8 mouse cellular contexts compared by ENCODE assay signal in the genomic region with DNA sequence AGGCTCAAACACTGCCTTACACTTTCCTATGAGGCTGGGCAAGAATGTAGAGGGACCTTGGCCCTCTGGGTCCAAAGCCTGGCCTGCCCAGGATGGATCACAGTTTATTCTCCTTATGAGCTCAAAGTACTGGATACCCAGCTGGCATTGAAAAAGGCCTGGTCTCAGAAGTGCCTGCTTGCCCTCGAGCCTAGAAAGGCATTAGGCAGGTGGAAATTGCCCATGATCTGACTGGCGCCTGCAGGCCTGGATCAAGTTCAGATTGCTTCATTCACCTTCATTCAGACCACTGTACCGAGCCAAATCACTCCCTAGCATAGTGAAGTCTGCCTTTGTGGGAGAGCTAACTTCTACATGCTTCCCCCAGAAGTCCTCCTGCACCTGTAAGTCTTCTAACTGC. TPM values are rescaled to one million over a fixed set of nuclear protein-coding genes. Genes with fewer than 3 reads are reported as not detected.
A peak's percentile ranks its signal among the peaks of the same experiment; 100 is the strongest.
DNase-seq lines count a peak whose midpoint lies in the region; ATAC-seq and TF ChIP-seq lines count a peak whose summit lies in the region.

No protein-coding gene starts in this region.

- no peak overlapping the region for H3K27ac ChIP-seq in forebrain, embryonic 13.5 days
- no peak overlapping the region for H3K27ac ChIP-seq in forebrain, embryonic 12.5 days
- H3K27ac ChIP-seq in ES-Bruce4 (ENCODE audit: insufficient read depth, low read length), result no peak overlapping the region
- H3K27ac ChIP-seq in forebrain, postnatal 0 days (ENCODE audit: low read depth, low read length), result no peak overlapping the region
- H3K27ac ChIP-seq in limb, embryonic 12.5 days, result no peak overlapping the region

- no peak for TF ChIP-seq EP300 in ES-Bruce4 (IDR thresholded peaks at IDR 0.05; ENCODE audit: insufficient read depth, low read depth, low read length)

- no peaks in the 10 kb centered on the region for H3K36me3 ChIP-seq in forebrain, embryonic 13.5 days (ENCODE audit: poor library complexity, severe bottlenecking)
- H3K36me3 ChIP-seq in forebrain, embryonic 12.5 days (replicated peaks), result no peaks in the 10 kb centered on the region
- H3K36me3 ChIP-seq in ES-Bruce4 (ENCODE audit: control insufficient read depth, insufficient read depth, low read length, poor library complexity, severe bottlenecking), result no peaks in the 10 kb centered on the region
- H3K36me3 ChIP-seq in forebrain, postnatal 0 days (ENCODE audit: insufficient read depth), result no peaks in the 10 kb centered on the region
- H3K36me3 ChIP-seq in limb, embryonic 12.5 days, result no peaks in the 10 kb centered on the region

- no peak for TF ChIP-seq POLR2A in ES-Bruce4 (IDR thresholded peaks at IDR 0.05; ENCODE audit: insufficient read depth, low read length)

- DNase-seq in forebrain, postnatal 0 days, result no peak
- DNase-seq in ovary, adult 18-20 months (ENCODE audit: low spot score), result no peak
- no peak for DNase-seq in gastrocnemius, postnatal 4 days (ENCODE audit: low spot score in 2 of 2)

- peak overlapping the region; percentile 97 for H3K9ac ChIP-seq in forebrain, embryonic 13.5 days
- no peak overlapping the region for H3K9ac ChIP-seq in forebrain, embryonic 12.5 days
- H3K9ac ChIP-seq in ES-Bruce4 (ENCODE audit: low read depth, poor library complexity, severe bottlenecking), result no peak overlapping the region
- no peak overlapping the region for H3K9ac ChIP-seq in forebrain, postnatal 0 days
- H3K9ac ChIP-seq in limb, embryonic 12.5 days (replicated peaks), result no peak overlapping the region

- WGBS in forebrain, embryonic 13.5 days, result 71% methylated on average over 3 of the region's 3 CpGs
- WGBS in forebrain, embryonic 12.5 days, result 80% methylated on average over 3 of the region's 3 CpGs
- 31% methylated on average over 3 of the region's 3 CpGs for WGBS in forebrain, postnatal 0 days
- WGBS in limb, embryonic 12.5 days, result 68% methylated on average over 3 of the region's 3 CpGs

- H3K4me2 ChIP-seq in forebrain, embryonic 13.5 days, result peak overlapping the region; percentile 82
- H3K4me2 ChIP-seq in forebrain, embryonic 12.5 days, result no peak overlapping the region
- H3K4me2 ChIP-seq in forebrain, postnatal 0 days (ENCODE audit: low read depth), result peak overlapping the region; percentile 93
- peak overlapping the region; percentile 88; the same call in 1 of the 2 replicates for H3K4me2 ChIP-seq in limb, embryonic 12.5 days

- H3K4me1 ChIP-seq in forebrain, embryonic 13.5 days, result peaks cover 15% of the 10 kb centered on the region
- H3K4me1 ChIP-seq in forebrain, embryonic 12.5 days, result peaks cover 15% of the 10 kb centered on the region
- no peaks in the 10 kb centered on the region for H3K4me1 ChIP-seq in ES-Bruce4 (ENCODE audit: control insufficient read depth, insufficient read depth, low read length)
- H3K4me1 ChIP-seq in forebrain, postnatal 0 days (ENCODE audit: insufficient read depth), result no peaks in the 10 kb centered on the region
- peaks cover 11% of the 10 kb centered on the region for H3K4me1 ChIP-seq in limb, embryonic 12.5 days (replicated peaks)

- H3K9me3 ChIP-seq in forebrain, embryonic 13.5 days (replicated peaks), result no peaks in the 10 kb centered on the region
- H3K9me3 ChIP-seq in forebrain, embryonic 12.5 days, result no peaks in the 10 kb centered on the region
- H3K9me3 ChIP-seq in ES-Bruce4 (replicated peaks; ENCODE audit: control insufficient read depth, insufficient read depth, low read length, poor library complexity, severe bottlenecking), result no peaks in the 10 kb centered on the region
- H3K9me3 ChIP-seq in forebrain, postnatal 0 days (ENCODE audit: low read length), result no peaks in the 10 kb centered on the region
- H3K9me3 ChIP-seq in limb, embryonic 12.5 days, result no peaks in the 10 kb centered on the region

- no peak for ATAC-seq in forebrain, embryonic 13.5 days
- ATAC-seq in forebrain, embryonic 12.5 days (ENCODE audit: low FRiP score), result no peak
- ATAC-seq in forebrain, postnatal 0 days, result no peak
- ATAC-seq in limb, embryonic 12.5 days (ENCODE audit: insufficient number of reproducible peaks, insufficient read depth, low FRiP score, low TSS enrichment, low read depth), result no peak
- no peak for ATAC-seq in inflammation-experienced regulatory T-cells, adult 6 months

- 0 out of 2 replicates have a peak overlapping the region, but pooled peaks have one; percentile 69 for H3K4me3 ChIP-seq in forebrain, embryonic 13.5 days
- no peak overlapping the region for H3K4me3 ChIP-seq in forebrain, embryonic 12.5 days (replicated peaks)
- H3K4me3 ChIP-seq in ES-Bruce4 (ENCODE audit: low read depth, low read length), result peak overlapping the region; percentile 24
- H3K4me3 ChIP-seq in forebrain, postnatal 0 days (ENCODE audit: low read depth, low read length), result no peak overlapping the region
- H3K4me3 ChIP-seq in limb, embryonic 12.5 days (replicated peaks), result peak overlapping the region; percentile 90; the same call in 1 of the 2 replicates

- no peaks in the 10 kb centered on the region for H3K27me3 ChIP-seq in forebrain, embryonic 13.5 days
- H3K27me3 ChIP-seq in forebrain, embryonic 12.5 days, result no peaks in the 10 kb centered on the region
- no peaks in the 10 kb centered on the region for H3K27me3 ChIP-seq in ES-Bruce4 (ENCODE audit: control insufficient read depth, insufficient read depth, low read length, poor library complexity, severe bottlenecking)
- H3K27me3 ChIP-seq in forebrain, postnatal 0 days (ENCODE audit: insufficient read depth, low read length), result no peaks in the 10 kb centered on the region
- no peaks in the 10 kb centered on the region for H3K27me3 ChIP-seq in limb, embryonic 12.5 days

- TF ChIP-seq CTCF in ES-Bruce4 (IDR thresholded peaks at IDR 0.05; ENCODE audit: low read depth, low read length), result no peak
- no peak for TF ChIP-seq CTCF in forebrain, postnatal 0 days (IDR thresholded peaks at IDR 0.05; ENCODE audit: low read depth)

RNA-seq across cellular contexts. Expression of a gene that starts 22.3 kb away (rescaled TPM):
- polyA plus RNA-seq in forebrain, embryonic 13.5 days (2015; fragmentation: Nextera tagmentation; extraction: Ambion mirVana), result 24.9 and 25.7 TPM in 2 replicates
- 24.8 and 26.2 TPM in 2 replicates for polyA plus RNA-seq in forebrain, embryonic 12.5 days (2016; fragmentation: Nextera tagmentation; extraction: Ambion mirVana)
- polyA plus RNA-seq in ES-Bruce4 (2011; ENCODE audit: insufficient read depth, insufficient read length, low read depth, missing spikeins), result 10.6 and 11.7 TPM in 2 replicates
- total RNA-seq in forebrain, postnatal 0 days (2014; rRNA removed), result 39.6 and 48.1 TPM in 2 replicates
- 28.4 and 33.4 TPM in 2 replicates for polyA plus RNA-seq in forebrain, postnatal 0 days (2015; fragmentation: Nextera tagmentation; extraction: Ambion mirVana)
- polyA plus RNA-seq in limb, embryonic 12.5 days (2016; fragmentation: Nextera tagmentation; extraction: Ambion mirVana), result 24.6 and 25.7 TPM in 2 replicates
- total RNA-seq in gastrocnemius, postnatal 4 days (2021), result 10 to 100 TPM; 40.0 to 40.8 TPM
- polyA plus RNA-seq in inflammation-experienced regulatory T-cells, adult 6 months (2017; shearing (Covaris generic)), result 1 to 10 TPM; 4.8 to 7.2 (median 6.3) TPM

RNA-seq across cellular contexts. Expression of a gene that starts 24.4 kb away (rescaled TPM):
- polyA plus RNA-seq in forebrain, embryonic 13.5 days (2015; fragmentation: Nextera tagmentation; extraction: Ambion mirVana), result 185 and 188 TPM in 2 replicates
- polyA plus RNA-seq in forebrain, embryonic 12.5 days (2016; fragmentation: Nextera tagmentation; extraction: Ambion mirVana), result 156 and 162 TPM in 2 replicates
- 61.8 and 69.3 TPM in 2 replicates for polyA plus RNA-seq in ES-Bruce4 (2011; ENCODE audit: insufficient read depth, insufficient read length, low read depth, missing spikeins)
- total RNA-seq in forebrain, postnatal 0 days (2014; rRNA removed), result 83.9 and 90.7 TPM in 2 replicates
- polyA plus RNA-seq in forebrain, postnatal 0 days (2015; fragmentation: Nextera tagmentation; extraction: Ambion mirVana), result 226 and 284 TPM in 2 replicates
- 168 and 177 TPM in 2 replicates for polyA plus RNA-seq in limb, embryonic 12.5 days (2016; fragmentation: Nextera tagmentation; extraction: Ambion mirVana)
- 10 to 100 TPM; 67.8 to 84.1 TPM for total RNA-seq in gastrocnemius, postnatal 4 days (2021)
- 10 to 100 TPM; 32.6 to 72.2 (median 48.1) TPM for polyA plus RNA-seq in inflammation-experienced regulatory T-cells, adult 6 months (2017; shearing (Covaris generic))

RNA-seq across cellular contexts. Expression of a gene that starts 48.4 kb away (rescaled TPM):
- polyA plus RNA-seq in forebrain, embryonic 13.5 days (2015; fragmentation: Nextera tagmentation; extraction: Ambion mirVana), result 133 and 136 TPM in 2 replicates
- polyA plus RNA-seq in forebrain, embryonic 12.5 days (2016; fragmentation: Nextera tagmentation; extraction: Ambion mirVana), result 137 and 140 TPM in 2 replicates
- 27.4 and 33.4 TPM in 2 replicates for polyA plus RNA-seq in ES-Bruce4 (2011; ENCODE audit: insufficient read depth, insufficient read length, low read depth, missing spikeins)
- 72.6 and 77.8 TPM in 2 replicates for total RNA-seq in forebrain, postnatal 0 days (2014; rRNA removed)
- polyA plus RNA-seq in forebrain, postnatal 0 days (2015; fragmentation: Nextera tagmentation; extraction: Ambion mirVana), result 101 and 130 TPM in 2 replicates
- 122 and 123 TPM in 2 replicates for polyA plus RNA-seq in limb, embryonic 12.5 days (2016; fragmentation: Nextera tagmentation; extraction: Ambion mirVana)
- total RNA-seq in gastrocnemius, postnatal 4 days (2021), result 10 to 100 TPM; 35.0 to 39.3 TPM
- polyA plus RNA-seq in inflammation-experienced regulatory T-cells, adult 6 months (2017; shearing (Covaris generic)), result 100 to 1,000 TPM; 127 to 153 (median 139) TPM

Comparison
In these comparisons a context has a peak if more than half of its experiments do, and no peak if none do; other contexts are left out.
1. H3K4me3 ChIP-seq: peak in forebrain, embryonic 13.5 days (single experiment), ES-Bruce4 (single experiment) and limb, embryonic 12.5 days (single experiment); none in forebrain, embryonic 12.5 days (single experiment) and forebrain, postnatal 0 days (single experiment).